Mouse (Mus musculus) C2C12 (cell line): ENCODE data around the gene 4933428G20Rik.

Experiments used
- CEBPB ChIP-seq: IDR thresholded peaks from one replicate; pipeline ENCODE4 v1.6.1; 2011; ENCODE audit warnings: low read depth, mild to moderate bottlenecking, control low read depth, moderate library complexity
- CTCF ChIP-seq: IDR thresholded peaks from one replicate; pipeline ENCODE4 v1.5.1; 2011; ENCODE audit not compliant: control insufficient read depth, insufficient read depth, insufficient read length
- FOSL1 ChIP-seq: IDR thresholded peaks from one replicate; pipeline ENCODE4 v1.8.0; 2011; ENCODE audit warnings: mild to moderate bottlenecking, low read length; ENCODE audit not compliant: poor library complexity, insufficient read depth, severe bottlenecking
- MAX ChIP-seq: IDR thresholded peaks from one replicate; pipeline ENCODE4 v1.6.1; 2011; ENCODE audit warnings: mild to moderate bottlenecking, control low read depth
- MYOD1 ChIP-seq: IDR thresholded peaks from one replicate; pipeline ENCODE4 v1.6.1; 2011; ENCODE audit warnings: low read depth; ENCODE audit not compliant: control insufficient read depth, insufficient read length
- MYOG ChIP-seq: IDR thresholded peaks from one replicate; pipeline ENCODE4 v1.6.1; 2011; ENCODE audit not compliant: control insufficient read depth, insufficient read length; ENCODE audit errors: extremely low read depth
- USF1 ChIP-seq: IDR thresholded peaks from one replicate; pipeline ENCODE4 v1.6.1; 2011; ENCODE audit warnings: low read depth, mild to moderate bottlenecking, control low read depth, moderate library complexity

DNA sequence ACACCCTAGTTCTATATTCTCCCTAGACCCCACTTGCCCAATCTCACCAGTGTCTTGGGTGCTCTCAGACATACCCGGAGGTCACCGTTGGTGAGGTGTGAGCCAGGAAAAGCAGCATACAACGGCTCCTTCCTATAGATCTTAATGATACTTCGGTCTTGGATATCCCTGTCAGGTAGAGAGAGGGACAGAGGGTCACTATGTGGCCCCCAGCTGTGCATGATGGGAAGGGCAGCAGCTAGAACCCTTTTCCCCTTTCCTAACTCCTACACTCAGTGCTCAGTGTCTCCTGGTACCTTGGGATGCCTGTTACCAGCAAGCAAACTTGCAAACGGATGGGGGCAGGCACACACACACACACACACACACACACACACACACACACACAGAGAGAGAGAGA is 35.5 kb upstream of the 4933428G20Rik start:
- TF ChIP-seq CTCF, result no peak
- TF ChIP-seq CEBPB, result no peak
- TF ChIP-seq MYOG, result no peak
- no peak for TF ChIP-seq USF1
- TF ChIP-seq MYOD1, result no peak
- TF ChIP-seq MAX, result no peak
- no peak for TF ChIP-seq FOSL1
